In the genomic region with DNA sequence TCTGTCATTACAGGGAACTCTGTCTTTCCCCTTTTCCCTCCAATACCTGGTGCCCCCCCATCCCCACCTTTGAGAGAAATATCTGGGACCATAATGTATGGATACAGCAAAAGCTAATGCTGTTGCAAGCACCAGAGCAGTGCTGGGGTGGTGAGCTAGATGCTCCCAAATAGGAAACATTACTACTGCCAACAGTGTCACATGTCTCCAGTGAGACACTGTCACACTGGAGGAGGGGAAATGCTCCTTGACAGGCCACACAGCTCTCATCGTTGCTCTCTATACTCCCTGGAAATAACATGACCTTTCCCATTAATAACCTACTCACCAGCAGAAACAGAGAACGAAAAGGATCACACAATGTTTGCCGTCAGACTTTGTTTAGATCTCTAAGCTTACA, we compare ENCODE assay signal across 1 mouse cellular context.
TF ChIP-seq lines count a peak whose summit lies in the region.

No protein-coding gene starts in this region.

TF ChIP-seq in CH12.LX, 34 proteins besides CTCF, POLR2A, EP300 and RAD21:
- TF ChIP-seq ETS1 (conservative IDR thresholded peaks at IDR 0.05; ENCODE audit: low read depth, low read length) (no peak), MEF2A (IDR thresholded peaks at IDR 0.05; ENCODE audit: borderline replicate concordance, low read depth, low read length) (0 out of 2 replicates have a peak, but pooled peaks have one; percentile 16)
